Mouse (Mus musculus): Measurements from ENCODE around the gene Mapkap1.

The Mapkap1 gene

GRCm38 (mm10) chr2:34406601-34407464 lies at the start of gene Mapkap1:
TSS of gene Mapkap1 (plus strand) at chr2:34406771.
- DNase-seq (ENCODE audit: low spot score in 2 of 2), result peak; percentile 98

GRCm38 (mm10) chr2:34363678-34364077 lies 42.9 kb upstream of the Mapkap1 start:
- DNase-seq (ENCODE audit: low spot score in 2 of 2), result no peak

GRCm38 (mm10) chr2:34367024-34367423 lies 39.5 kb upstream of the Mapkap1 start:
- DNase-seq (ENCODE audit: low spot score in 2 of 2), result no peak

- no peak for DNase-seq (ENCODE audit: low spot score in 2 of 2)
Measured at GRCm38 (mm10) chr2:34368396-34368795, 38.2 kb upstream of the Mapkap1 start.

GRCm38 (mm10) chr2:34370349-34370724 lies 36.2 kb upstream of the Mapkap1 start:
- no peak for DNase-seq (ENCODE audit: low spot score in 2 of 2)

- DNase-seq (ENCODE audit: low spot score in 2 of 2), result peak; percentile 1 to 49
Measured at GRCm38 (mm10) chr2:34370725-34371440, 35.7 kb upstream of the Mapkap1 start.

GRCm38 (mm10) chr2:34371441-34372304 lies 34.9 kb upstream of the Mapkap1 start:
- peak; percentile 8 to 38 for DNase-seq (ENCODE audit: low spot score in 2 of 2)

GRCm38 (mm10) chr2:34372305-34373301 lies 34.0 kb upstream of the Mapkap1 start, which contains the start of gene Pbx3:
TSS of gene Pbx3 (minus strand) at chr2:34373142.
- DNase-seq (ENCODE audit: low spot score in 2 of 2), result peak; percentile 91 to 98

GRCm38 (mm10) chr2:34373886-34374285 lies 32.7 kb upstream of the Mapkap1 start:
- DNase-seq (ENCODE audit: low spot score in 2 of 2), result no peak

- DNase-seq (ENCODE audit: low spot score in 2 of 2), result no peak
Measured at GRCm38 (mm10) chr2:34374349-34374748, 32.2 kb upstream of the Mapkap1 start.

- DNase-seq (ENCODE audit: low spot score in 2 of 2), result no peak
Measured at GRCm38 (mm10) chr2:34378930-34379329, 27.6 kb upstream of the Mapkap1 start.

GRCm38 (mm10) chr2:34399535-34399934 lies 7.0 kb upstream of the Mapkap1 start:
- no peak for DNase-seq (ENCODE audit: low spot score in 2 of 2)

GRCm38 (mm10) chr2:34407596-34407995 lies 1.0 kb downstream of the Mapkap1 start:
- DNase-seq (ENCODE audit: low spot score in 2 of 2), result no peak

- DNase-seq (ENCODE audit: low spot score in 2 of 2), result no peak
Measured at GRCm38 (mm10) chr2:34408341-34408740, 1.8 kb downstream of the Mapkap1 start.

- no peak for DNase-seq (ENCODE audit: low spot score in 2 of 2)
Measured at GRCm38 (mm10) chr2:34409741-34410340, 3.3 kb downstream of the Mapkap1 start.

- no peak for DNase-seq (ENCODE audit: low spot score in 2 of 2)
Measured at GRCm38 (mm10) chr2:34420256-34420655, 13.7 kb downstream of the Mapkap1 start.

GRCm38 (mm10) chr2:34424186-34424585 lies 17.6 kb downstream of the Mapkap1 start:
- DNase-seq (ENCODE audit: low spot score in 2 of 2), result no peak

- DNase-seq (ENCODE audit: low spot score in 2 of 2), result peak in 1 of 2 experiments; percentile 4
Measured at GRCm38 (mm10) chr2:34425573-34426223, 19.1 kb downstream of the Mapkap1 start.

- DNase-seq (ENCODE audit: low spot score in 2 of 2), result no peak
Measured at GRCm38 (mm10) chr2:34430663-34431062, 24.1 kb downstream of the Mapkap1 start.
